Mouse (Mus musculus) small intestine, adult 2 months (tissue): ENCODE measurements around the gene Rgs7bp.

ENCODE experiments used
- CTCF ChIP-seq: fragments of 200-500 bp; IDR thresholded peaks from 2 replicates; pipeline ENCODE4 v1.5.1; 2012; ENCODE audit warnings: low read depth, mild to moderate bottlenecking, control low read depth, inconsistent platforms, low read length, moderate library complexity, mixed read lengths; ENCODE audit not compliant: insufficient replicate concordance, insufficient read length; ENCODE audit errors: extremely low read depth
- POLR2A ChIP-seq: fragments of 200-500 bp; IDR thresholded peaks from 2 replicates; pipeline ENCODE4 v1.6.1; 2012; ENCODE audit warnings: low read depth, mild to moderate bottlenecking, control low read depth, inconsistent platforms, low read length, moderate library complexity

DNA sequence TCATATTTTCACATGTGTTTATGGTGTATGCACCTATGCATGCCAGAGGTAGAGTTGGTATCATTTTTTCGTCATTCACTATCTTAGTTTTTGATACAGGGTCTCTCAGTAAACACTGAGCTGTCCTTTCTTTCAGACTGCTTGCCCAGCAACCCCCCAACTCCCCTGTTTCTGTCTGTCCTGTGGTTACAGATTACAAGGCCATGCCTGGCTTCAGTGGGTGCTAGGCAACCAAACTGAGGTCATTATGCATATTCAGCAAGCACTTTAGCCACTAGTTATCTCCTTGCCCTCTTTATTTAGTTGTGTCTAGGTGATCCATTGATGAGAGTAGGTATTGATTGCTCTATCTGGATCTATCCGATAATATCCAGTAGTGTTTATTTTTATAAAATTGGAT, 41.6 kb upstream of the Rgs7bp start:
- TF ChIP-seq CTCF (no peak), POLR2A (no peak)
